Mouse (Mus musculus) cerebellum, adult 2 months (tissue): Measurements from ENCODE around the gene Rasa3.

ENCODE experiments used
- CTCF ChIP-seq: fragments of 200-500 bp; IDR thresholded peaks from 2 replicates; pipeline ENCODE4 v1.5.1; 2011; ENCODE audit warnings: low read depth, mild to moderate bottlenecking, control low read depth, low read length, moderate library complexity, borderline replicate concordance; ENCODE audit not compliant: insufficient read depth
- POLR2A ChIP-seq: fragments of 200-500 bp; IDR thresholded peaks from 2 replicates; pipeline ENCODE4 v1.6.1; 2011; ENCODE audit warnings: low read length, control low read depth, borderline replicate concordance; ENCODE audit not compliant: insufficient read depth

GRCm38 (mm10) chr8:13650541-13651191, 26.7 kb downstream of the Rasa3 start:
- TF ChIP-seq POLR2A (no peak), CTCF (no peak)
